Mouse (Mus musculus) spleen, adult 2 months (tissue): ENCODE data around the gene Xcl1. TPM values are rescaled to one million over a fixed set of nuclear protein-coding genes. Genes with fewer than 3 reads are reported as not detected.
A peak's percentile ranks its signal among the peaks of the same experiment; 100 is the strongest.

Experiments
- DNase-seq, 2 experiments: peaks; one replicate each; pipeline versions ENCODE4 v3.0.0 to v3.0.0-alpha.2; 2012 to 2021; ENCODE audit warnings: low spot score in 2 of 2, low read depth in 1 of 2
- H3K27ac ChIP-seq: fragments of 200-500 bp; 2 replicates; pipeline ENCODE4 v1.5.1; 2012; ENCODE audit warnings: low read length, inconsistent platforms; ENCODE audit not compliant: insufficient read depth
- H3K27me3 ChIP-seq: fragments of 200-500 bp; 2 replicates; pipeline ENCODE4 v1.6.1; 2012; ENCODE audit warnings: mild to moderate bottlenecking, moderate library complexity, low read length, inconsistent platforms; ENCODE audit not compliant: control insufficient read depth, insufficient read depth
- H3K36me3 ChIP-seq: fragments of 200-500 bp; 2 replicates; pipeline ENCODE4 v1.6.1; 2012; ENCODE audit warnings: mild to moderate bottlenecking, low read length, inconsistent platforms; ENCODE audit not compliant: control insufficient read depth, insufficient read depth
- H3K4me1 ChIP-seq: fragments of 200-500 bp; 2 replicates; pipeline ENCODE4 v1.6.1; 2011; ENCODE audit warnings: inconsistent platforms; ENCODE audit not compliant: control insufficient read depth, insufficient read depth, insufficient read length
- H3K4me3 ChIP-seq: fragments of 200-500 bp; 2 replicates; pipeline ENCODE4 v1.5.1; 2011; ENCODE audit warnings: mild to moderate bottlenecking, inconsistent platforms; ENCODE audit not compliant: insufficient read depth, insufficient read length; ENCODE audit errors: extremely low read depth
- CTCF ChIP-seq: fragments of 200-500 bp; IDR thresholded peaks from 2 replicates; pipeline ENCODE4 v1.5.1; 2011; ENCODE audit warnings: mild to moderate bottlenecking, inconsistent platforms; ENCODE audit not compliant: insufficient read depth, insufficient read length, insufficient replicate concordance; ENCODE audit errors: extremely low read depth
- POLR2A ChIP-seq: fragments of 200-500 bp; IDR thresholded peaks from 2 replicates; pipeline ENCODE4 v1.6.1; 2011; ENCODE audit warnings: low read depth, low read length, inconsistent platforms
- WGBS: fragments of 180-500 bp; shearing (Covaris S2); methylation state at CpG from one replicate; pipeline ENCODE4 v1.1.7; 2018; 5-methylcytosine and 5-hydroxymethylcytosine counted together
- polyA plus RNA-seq: library from polyadenylated mRNA; depleted of rRNA; stranded (reverse); fragments of >200 nt; gene quantifications from 2 replicates; pipeline ENCODE4 v1.2.3, GENCODE M21; 2012

Xcl1 gene
- polyA plus RNA-seq, 1 experiment: 1.7 TPM

GRCm38 (mm10) chr1:164955452-164956196, 20.3 kb upstream of the Xcl1 start:
- no peak for TF ChIP-seq CTCF
- no peak for TF ChIP-seq POLR2A
- no peak for DNase-seq
- Histone ChIP-seq H3K4me1 (peaks cover 6% of the 10 kb centered on the region; the same call in 1 of the 2 replicates), H3K36me3 (no peaks in the 10 kb centered on the region), H3K27me3 (no peaks in the 10 kb centered on the region), H3K27ac (no peak overlapping the region), H3K4me3 (no peak overlapping the region)
- WGBS: 34% methylated on average over 7 of the region's 7 CpGs

- 32% methylated on average over 6 of the region's 6 CpGs for WGBS
- no peaks in the 10 kb centered on the region for H3K27me3 ChIP-seq
- no peak overlapping the region for H3K27ac ChIP-seq
- no peaks in the 10 kb centered on the region for H3K4me1 ChIP-seq
- no peak overlapping the region for H3K4me3 ChIP-seq
- no peak for DNase-seq
- H3K36me3 ChIP-seq: no peaks in the 10 kb centered on the region
- TF ChIP-seq POLR2A (no peak), CTCF (no peak)
These were observed 18.2 kb upstream of the Xcl1 start for GRCm38 (mm10) chr1:164953574-164953973.

GRCm38 (mm10) chr1:164936060-164936459, 733 bp upstream of the Xcl1 start:
- H3K4me1 ChIP-seq: no peaks in the 10 kb centered on the region; the same call in 1 of the 2 replicates
- DNase-seq: no peak
- TF ChIP-seq POLR2A (no peak), CTCF (no peak)
- H3K4me3 ChIP-seq: no peak overlapping the region
- no peak overlapping the region for H3K27ac ChIP-seq
- H3K36me3 ChIP-seq: no peaks in the 10 kb centered on the region
- 74% methylated on average over 2 of the region's 2 CpGs for WGBS
- H3K27me3 ChIP-seq: no peaks in the 10 kb centered on the region

- Histone ChIP-seq H3K27ac (no peak overlapping the region), H3K4me3 (no peak overlapping the region), H3K36me3 (no peaks in the 10 kb centered on the region), H3K4me1 (no peaks in the 10 kb centered on the region; the same call in 1 of the 2 replicates), H3K27me3 (no peaks in the 10 kb centered on the region)
- TF ChIP-seq CTCF (no peak), POLR2A (no peak)
- peak in 1 of 2 experiments; percentile 5 for DNase-seq
- WGBS: 83% methylated on average over 10 of the region's 10 CpGs
These were observed 1.7 kb downstream of the Xcl1 start for GRCm38 (mm10) chr1:164933441-164934188.

GRCm38 (mm10) chr1:164931135-164931534, 4.2 kb downstream of the Xcl1 start:
- no peak overlapping the region for H3K27ac ChIP-seq
- H3K4me3 ChIP-seq: no peak overlapping the region
- WGBS: 90% methylated on average over 7 of the region's 7 CpGs
- TF ChIP-seq POLR2A (no peak), CTCF (no peak)
- DNase-seq: no peak
- H3K36me3 ChIP-seq: no peaks in the 10 kb centered on the region
- no peaks in the 10 kb centered on the region for H3K27me3 ChIP-seq
- H3K4me1 ChIP-seq: no peaks in the 10 kb centered on the region; the same call in 1 of the 2 replicates

- WGBS: 85% methylated on average over 3 of the region's 3 CpGs
- Histone ChIP-seq H3K27me3 (no peaks in the 10 kb centered on the region), H3K27ac (no peak overlapping the region), H3K36me3 (no peaks in the 10 kb centered on the region), H3K4me1 (no peaks in the 10 kb centered on the region), H3K4me3 (no peak overlapping the region)
- no peak for DNase-seq
- TF ChIP-seq CTCF (no peak), POLR2A (no peak)
These were observed 5.3 kb downstream of the Xcl1 start for GRCm38 (mm10) chr1:164930006-164930405.
